Mouse (Mus musculus) cerebellum, adult 2 months (tissue): ENCODE data around the gene Enox1.

Experiments
- CTCF ChIP-seq: fragments of 200-500 bp; IDR thresholded peaks from 2 replicates; pipeline ENCODE4 v1.5.1; 2011; ENCODE audit warnings: low read depth, mild to moderate bottlenecking, control low read depth, low read length, moderate library complexity, borderline replicate concordance; ENCODE audit not compliant: insufficient read depth
- POLR2A ChIP-seq: fragments of 200-500 bp; IDR thresholded peaks from 2 replicates; pipeline ENCODE4 v1.6.1; 2011; ENCODE audit warnings: low read length, control low read depth, borderline replicate concordance; ENCODE audit not compliant: insufficient read depth

- TF ChIP-seq CTCF (no peak), POLR2A (no peak)
Observed at GRCm38 (mm10) chr14:77136936-77137335, 19.6 kb upstream of the Enox1 start.
